Mouse (Mus musculus): ENCODE results near the gene D230025D16Rik. TPM values are rescaled to one million over a fixed set of nuclear protein-coding genes. Genes with fewer than 3 reads are reported as not detected.
"Not testable (repeated sequence)": the region's sequence is repeated elsewhere in the genome, so short reads cannot be mapped to it uniquely, and the experiment has no call there.

The D230025D16Rik gene
- polyA plus RNA-seq, 1 experiment = 26.4 TPM

DNA sequence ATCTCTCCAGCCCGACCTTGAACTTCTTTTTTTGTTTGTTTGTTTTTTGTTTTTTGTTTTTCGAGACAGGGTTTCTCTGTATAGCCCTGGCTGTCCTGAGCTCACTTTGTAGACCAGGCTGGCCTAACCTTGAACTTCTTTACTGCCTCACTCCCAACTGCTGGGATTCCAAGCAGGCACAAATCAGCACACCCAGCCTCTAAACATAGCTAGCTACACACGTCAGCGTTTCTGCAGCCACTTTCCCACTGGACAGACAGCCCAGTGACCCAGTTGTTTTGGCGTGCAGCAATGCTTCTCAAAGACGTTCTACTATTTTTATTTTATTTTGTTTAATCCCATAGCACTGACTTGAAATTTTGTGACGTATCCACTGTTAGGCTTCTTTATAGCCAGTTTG, 1.1 kb upstream of the D230025D16Rik start:
- Histone ChIP-seq H3K36me3 (ENCODE audit: control insufficient read depth, insufficient read depth, low read length) (no peaks in the 10 kb centered on the region), H3K27me3 (ENCODE audit: control insufficient read depth, insufficient read depth, low read length) (no peaks in the 10 kb centered on the region), H3K27ac (ENCODE audit: control insufficient read depth, insufficient read depth, low read length) (no peak overlapping the region), H3K4me3 (ENCODE audit: control insufficient read depth, insufficient read depth, low read length) (no peak overlapping the region), H3K4me1 (replicated peaks; ENCODE audit: control insufficient read depth, insufficient read depth, low read length) (peaks cover 6% of the 10 kb centered on the region)
- WGBS = 94% methylated on average over 7 of the region's 7 CpGs
- DNase-seq = no peak
- no peak for TF ChIP-seq POLR2A (IDR thresholded peaks at IDR 0.05; ENCODE audit: control insufficient read depth, extremely low read depth, insufficient read depth, low read length, poor library complexity)
- TF ChIP-seq CTCF (IDR thresholded peaks at IDR 0.05; ENCODE audit: borderline replicate concordance, control insufficient read depth, extremely low read depth, insufficient read depth, low read length, poor library complexity) = no peak

DNA sequence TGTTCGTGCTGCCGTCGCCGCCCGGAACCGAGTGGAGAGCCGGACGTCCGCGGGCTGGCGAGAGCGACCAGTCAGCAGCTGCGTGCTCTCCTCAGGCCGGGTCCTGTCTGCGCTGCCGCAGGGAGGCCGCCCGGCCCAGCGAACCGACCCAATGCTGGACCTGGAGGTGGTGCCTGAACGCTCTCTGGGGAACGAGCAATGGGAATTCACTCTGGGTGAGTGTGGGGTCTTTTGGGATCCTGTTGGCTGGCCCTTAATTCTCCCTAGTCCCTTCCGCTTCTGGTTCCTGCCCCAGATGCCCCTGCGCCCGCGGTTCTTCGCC, 288 bp downstream of the D230025D16Rik start:
- TF ChIP-seq POLR2A (IDR thresholded peaks at IDR 0.05; ENCODE audit: control insufficient read depth, extremely low read depth, insufficient read depth, low read length, poor library complexity) (no peak), CTCF (IDR thresholded peaks at IDR 0.05; ENCODE audit: borderline replicate concordance, control insufficient read depth, extremely low read depth, insufficient read depth, low read length, poor library complexity) (0 out of 2 replicates have a peak, but pooled peaks have one; percentile 8)
- no peak overlapping the region for H3K27ac ChIP-seq (ENCODE audit: control insufficient read depth, insufficient read depth, low read length)
- no peak for DNase-seq
- peaks cover 6% of the 10 kb centered on the region for H3K4me1 ChIP-seq (replicated peaks; ENCODE audit: control insufficient read depth, insufficient read depth, low read length)
- under 1% methylated on average over 27 of the region's 27 CpGs for WGBS
- peak overlapping the region; percentile 60 for H3K4me3 ChIP-seq (ENCODE audit: control insufficient read depth, insufficient read depth, low read length)
- no peaks in the 10 kb centered on the region for H3K36me3 ChIP-seq (ENCODE audit: control insufficient read depth, insufficient read depth, low read length)
- H3K27me3 ChIP-seq (ENCODE audit: control insufficient read depth, insufficient read depth, low read length) = no peaks in the 10 kb centered on the region

DNA sequence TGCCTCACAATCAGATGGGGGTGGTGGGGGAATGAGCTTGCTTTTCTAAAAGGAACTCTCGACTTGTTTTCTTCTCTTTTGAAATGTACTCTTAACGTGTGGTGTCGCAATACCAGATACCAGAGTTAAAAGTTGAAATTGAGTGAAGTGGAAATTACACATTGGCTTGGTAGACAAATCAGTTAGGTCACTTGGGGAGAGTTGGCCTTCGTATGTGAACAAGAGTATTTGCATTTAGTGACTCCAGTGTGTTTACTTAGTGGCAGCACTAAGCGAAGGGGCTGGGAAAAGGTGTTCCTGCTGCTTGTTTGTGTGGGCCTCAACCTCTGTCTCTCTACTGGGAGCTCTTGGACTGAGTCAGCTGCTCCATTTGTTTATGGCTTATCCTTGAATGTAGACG, 972 bp downstream of the D230025D16Rik start:
- Histone ChIP-seq H3K4me3 (ENCODE audit: control insufficient read depth, insufficient read depth, low read length) (no peak overlapping the region), H3K27ac (ENCODE audit: control insufficient read depth, insufficient read depth, low read length) (no peak overlapping the region)

DNA sequence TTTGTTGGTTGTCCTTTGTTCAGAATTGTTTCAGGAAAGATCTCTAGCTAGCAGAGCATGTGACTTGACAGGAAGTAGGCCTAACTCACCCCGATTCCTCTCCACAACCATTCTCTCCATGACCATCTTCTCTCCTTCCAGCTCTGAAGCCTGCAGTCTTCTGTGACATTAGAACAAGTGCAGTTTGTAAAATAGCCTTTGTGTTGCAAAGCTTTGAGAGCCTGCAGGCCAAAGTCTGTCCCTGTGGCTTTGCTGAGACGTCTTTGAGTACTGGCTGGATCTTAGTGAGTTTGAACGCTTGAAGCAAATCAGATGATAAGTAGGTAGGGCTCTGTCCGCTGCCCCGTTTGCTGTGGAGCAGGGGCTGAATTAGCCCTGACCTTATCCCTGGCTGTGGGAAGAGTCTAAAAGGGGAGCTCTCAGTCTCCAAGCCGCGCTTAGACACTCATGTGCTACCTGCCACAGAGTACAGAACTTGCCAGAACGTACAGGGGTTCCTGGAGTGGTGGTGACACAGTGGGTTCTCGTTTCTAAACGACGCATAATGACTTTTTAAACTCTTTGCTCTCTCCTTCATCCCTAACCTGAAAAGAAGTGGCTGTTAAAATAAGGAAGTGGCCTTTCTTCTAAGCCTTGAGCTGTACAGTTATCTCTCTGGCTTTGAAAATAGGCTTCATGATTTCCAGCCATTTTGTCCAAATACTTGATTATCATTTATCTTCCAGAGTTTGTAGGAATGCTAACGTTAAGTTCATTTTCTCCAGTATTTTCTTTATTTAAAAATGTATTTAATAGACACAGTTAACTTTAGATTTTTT, 6.8 kb downstream of the D230025D16Rik start:
- DNase-seq = no peak
- no peaks in the 10 kb centered on the region for H3K27me3 ChIP-seq (ENCODE audit: control insufficient read depth, insufficient read depth, low read length)
- WGBS = 68% methylated on average over 12 of the region's 12 CpGs
- peaks cover 12% of the 10 kb centered on the region for H3K36me3 ChIP-seq (ENCODE audit: control insufficient read depth, insufficient read depth, low read length)
- TF ChIP-seq CTCF (IDR thresholded peaks at IDR 0.05; ENCODE audit: borderline replicate concordance, control insufficient read depth, extremely low read depth, insufficient read depth, low read length, poor library complexity) = no peak
- TF ChIP-seq POLR2A (IDR thresholded peaks at IDR 0.05; ENCODE audit: control insufficient read depth, extremely low read depth, insufficient read depth, low read length, poor library complexity) = no peak
- no peak overlapping the region for H3K27ac ChIP-seq (ENCODE audit: control insufficient read depth, insufficient read depth, low read length)
- H3K4me1 ChIP-seq (replicated peaks; ENCODE audit: control insufficient read depth, insufficient read depth, low read length) = peaks cover 4% of the 10 kb centered on the region
- H3K4me3 ChIP-seq (ENCODE audit: control insufficient read depth, insufficient read depth, low read length) = no peak overlapping the region

More for the DNA sequence above, 972 bp downstream of the D230025D16Rik start:
- WGBS = 21% methylated on average over 6 of the region's 6 CpGs
- H3K27me3 ChIP-seq (ENCODE audit: control insufficient read depth, insufficient read depth, low read length) = no peaks in the 10 kb centered on the region
- TF ChIP-seq CTCF (IDR thresholded peaks at IDR 0.05; ENCODE audit: borderline replicate concordance, control insufficient read depth, extremely low read depth, insufficient read depth, low read length, poor library complexity) (no peak), POLR2A (IDR thresholded peaks at IDR 0.05; ENCODE audit: control insufficient read depth, extremely low read depth, insufficient read depth, low read length, poor library complexity) (no peak)
- DNase-seq = no peak
- H3K4me1 ChIP-seq (replicated peaks; ENCODE audit: control insufficient read depth, insufficient read depth, low read length) = peaks cover 6% of the 10 kb centered on the region
- no peaks in the 10 kb centered on the region for H3K36me3 ChIP-seq (ENCODE audit: control insufficient read depth, insufficient read depth, low read length)

DNA sequence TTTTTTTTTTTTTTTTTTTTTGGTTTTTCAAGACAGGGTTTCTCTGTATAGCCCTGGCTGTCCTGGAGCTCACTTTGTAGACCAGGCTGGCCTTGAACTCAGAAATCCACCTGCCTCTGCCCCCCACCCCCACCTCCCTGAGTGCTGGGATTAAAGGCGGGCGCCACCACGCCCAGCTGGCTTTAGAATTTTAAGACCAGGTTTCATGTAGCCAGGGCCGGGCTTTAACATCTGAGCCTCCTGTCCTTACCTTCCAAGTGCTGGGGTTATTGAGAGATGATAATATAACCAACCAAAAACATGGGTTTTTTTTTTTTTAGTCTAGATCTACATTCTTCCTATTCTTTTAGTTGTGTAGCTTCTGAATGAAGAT, 7.4 kb downstream of the D230025D16Rik start:
- H3K4me1 ChIP-seq (replicated peaks; ENCODE audit: control insufficient read depth, insufficient read depth, low read length); H3K27me3 ChIP-seq (ENCODE audit: control insufficient read depth, insufficient read depth, low read length); H3K4me3 ChIP-seq (ENCODE audit: control insufficient read depth, insufficient read depth, low read length); H3K27ac ChIP-seq (ENCODE audit: control insufficient read depth, insufficient read depth, low read length); DNase-seq: not testable (repeated sequence)
- H3K36me3 ChIP-seq (ENCODE audit: control insufficient read depth, insufficient read depth, low read length) = peaks cover 12% of the 10 kb centered on the region
- 97% methylated on average over 4 of the region's 4 CpGs for WGBS

DNA sequence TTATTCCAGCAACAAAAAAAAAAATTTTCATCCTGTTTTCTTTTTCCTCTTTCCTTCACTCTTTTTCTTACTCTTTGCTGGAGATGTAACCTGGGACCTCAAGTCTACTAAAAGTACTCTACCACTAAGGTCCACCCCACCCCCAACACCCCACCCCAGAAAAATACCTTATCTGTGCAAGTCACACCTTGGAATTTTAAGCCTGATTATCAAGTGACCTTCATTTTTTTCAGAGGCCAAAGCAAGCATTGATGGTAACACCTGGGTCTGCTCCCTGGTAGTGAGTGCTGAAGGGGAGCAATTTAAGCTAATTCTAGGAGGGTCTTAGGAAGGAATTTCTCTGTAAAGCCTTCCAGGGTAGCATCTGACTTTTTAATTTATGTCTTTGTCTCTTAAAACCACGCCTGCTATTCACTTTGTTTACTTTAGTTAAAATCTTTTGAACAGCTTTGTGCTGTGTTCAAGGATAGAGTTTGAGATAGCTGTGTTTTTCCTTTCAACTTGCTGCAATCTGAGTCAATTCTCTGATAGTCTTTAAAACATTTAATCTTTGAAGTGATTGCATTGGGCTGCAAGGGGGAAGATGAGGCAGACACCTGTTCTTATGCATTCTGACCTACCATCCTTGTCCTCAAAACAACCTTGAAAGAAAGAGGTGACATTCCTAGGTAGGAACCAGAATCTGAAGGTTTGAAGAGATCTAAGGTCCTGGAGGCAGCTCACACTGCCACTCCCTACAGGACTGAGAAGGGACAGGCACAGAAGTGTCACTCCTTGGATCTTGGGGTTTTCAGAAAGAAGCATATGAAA, 8.4 kb downstream of the D230025D16Rik start:
- no peak overlapping the region for H3K4me3 ChIP-seq (ENCODE audit: control insufficient read depth, insufficient read depth, low read length)
- TF ChIP-seq CTCF (IDR thresholded peaks at IDR 0.05; ENCODE audit: borderline replicate concordance, control insufficient read depth, extremely low read depth, insufficient read depth, low read length, poor library complexity) = no peak
- no peak for TF ChIP-seq POLR2A (IDR thresholded peaks at IDR 0.05; ENCODE audit: control insufficient read depth, extremely low read depth, insufficient read depth, low read length, poor library complexity)
- H3K27ac ChIP-seq (ENCODE audit: control insufficient read depth, insufficient read depth, low read length) = no peak overlapping the region
- no peaks in the 10 kb centered on the region for H3K27me3 ChIP-seq (ENCODE audit: control insufficient read depth, insufficient read depth, low read length)
- peaks cover 12% of the 10 kb centered on the region for H3K36me3 ChIP-seq (ENCODE audit: control insufficient read depth, insufficient read depth, low read length)
- WGBS = 87% methylated on average over 1 of the region's 1 CpGs
- H3K4me1 ChIP-seq (replicated peaks; ENCODE audit: control insufficient read depth, insufficient read depth, low read length) = peaks cover 4% of the 10 kb centered on the region
- DNase-seq = no peak
